Mouse (Mus musculus) frontal cortex, postnatal 10 days (tissue): ENCODE data around the gene Plin3.

Source experiments
- DNase-seq, 2 experiments: peaks; one replicate each; pipeline ENCODE4 v3.0.0; 2022; ENCODE audit warnings: low spot score in 2 of 2, mixed read lengths in 1 of 2

The Plin3 gene

DNA sequence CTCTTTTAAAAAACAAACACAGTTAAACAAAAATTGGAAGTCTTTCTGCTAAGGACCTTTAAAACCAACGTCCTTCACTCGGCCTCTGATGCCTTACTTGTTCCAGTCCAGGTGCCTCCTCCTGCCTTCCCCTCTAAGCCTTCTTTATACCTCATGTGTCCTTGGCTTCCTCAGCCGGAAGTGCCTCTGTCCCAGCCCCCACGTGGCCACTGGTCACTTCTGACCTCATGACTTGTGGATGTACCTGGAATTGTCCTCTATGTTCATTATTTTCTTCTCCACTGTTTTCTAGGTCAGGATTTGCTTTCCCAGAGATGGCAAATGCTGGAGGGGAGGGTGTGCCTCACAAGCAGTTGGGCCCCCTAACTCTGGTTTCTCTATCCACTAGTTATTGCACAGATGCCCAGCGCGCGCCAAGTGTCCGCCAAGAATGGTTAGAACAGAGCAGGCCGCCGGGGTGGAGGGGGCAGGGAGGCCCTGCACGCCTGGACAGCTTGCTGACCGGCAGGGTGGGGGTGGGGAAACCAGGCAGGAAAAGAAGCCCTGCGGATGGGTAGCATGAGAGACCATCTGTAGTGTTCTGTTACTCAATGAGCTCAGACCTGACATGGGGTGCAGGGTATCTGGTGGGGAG, 9.8 kb upstream of the Plin3 start:
- DNase-seq: no peak

DNA sequence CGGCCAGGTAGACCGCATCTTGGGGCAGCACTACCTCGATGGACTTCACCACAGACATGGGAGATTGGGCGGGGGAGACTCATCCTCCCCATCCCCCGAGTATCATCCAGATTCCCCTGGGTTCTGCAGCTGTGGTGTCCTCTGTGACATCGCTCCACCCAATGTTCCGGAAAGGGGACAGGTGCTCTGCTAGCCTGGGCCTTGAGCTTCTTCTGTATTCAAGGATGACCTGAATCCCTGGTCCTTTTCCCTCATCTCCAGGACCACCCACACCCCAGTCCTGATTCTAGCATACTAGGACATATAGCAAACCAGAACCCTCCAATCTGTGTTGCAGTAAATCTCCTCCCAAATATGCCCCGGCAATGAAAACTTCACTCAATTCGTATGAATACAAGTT, 7.5 kb upstream of the Plin3 start, which contains the start of gene Arrdc5:
Gene Arrdc5, minus strand, starts transcription at position 101 of the 400 bp plus-strand sequence.
- DNase-seq: no peak

DNA sequence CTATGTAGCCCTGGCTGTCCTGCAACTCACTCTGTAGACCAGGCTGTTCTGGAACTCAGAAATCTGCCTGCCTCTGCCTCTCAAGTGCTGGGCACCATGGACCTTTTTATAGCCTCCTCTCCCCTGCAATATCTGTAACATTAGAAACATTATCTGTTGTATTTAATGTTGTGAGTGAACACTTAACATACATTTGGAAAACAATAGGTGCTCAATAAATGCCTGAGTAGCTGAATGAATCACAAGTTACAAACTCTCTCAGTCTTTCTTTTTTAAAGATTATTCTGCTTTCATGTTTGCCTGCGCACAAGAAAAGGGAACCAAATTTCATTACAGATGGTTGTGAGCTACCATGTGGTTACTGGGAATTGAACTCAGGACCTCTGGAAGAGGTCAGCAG, 5.6 kb upstream of the Plin3 start:
- no peak for DNase-seq

DNA sequence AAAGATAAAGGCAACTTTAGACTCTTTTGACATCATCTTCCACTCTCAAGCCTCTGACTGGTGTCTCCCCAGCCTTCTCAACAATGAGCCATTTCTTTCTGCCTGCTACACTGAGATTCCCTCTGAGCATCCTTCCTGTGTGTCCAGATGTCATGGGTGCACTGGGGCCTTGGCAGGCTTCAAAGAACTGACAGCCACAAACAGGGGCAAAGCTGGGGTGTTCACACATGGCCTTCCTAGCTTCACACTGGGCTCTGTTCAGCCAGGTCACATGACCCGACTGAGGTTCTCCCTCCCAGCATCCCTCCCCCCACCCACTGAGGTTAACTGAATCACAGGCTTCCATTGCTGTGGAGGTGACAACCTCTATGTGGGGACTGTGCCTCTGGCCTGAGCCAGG, 3.5 kb upstream of the Plin3 start:
- DNase-seq: no peak

DNA sequence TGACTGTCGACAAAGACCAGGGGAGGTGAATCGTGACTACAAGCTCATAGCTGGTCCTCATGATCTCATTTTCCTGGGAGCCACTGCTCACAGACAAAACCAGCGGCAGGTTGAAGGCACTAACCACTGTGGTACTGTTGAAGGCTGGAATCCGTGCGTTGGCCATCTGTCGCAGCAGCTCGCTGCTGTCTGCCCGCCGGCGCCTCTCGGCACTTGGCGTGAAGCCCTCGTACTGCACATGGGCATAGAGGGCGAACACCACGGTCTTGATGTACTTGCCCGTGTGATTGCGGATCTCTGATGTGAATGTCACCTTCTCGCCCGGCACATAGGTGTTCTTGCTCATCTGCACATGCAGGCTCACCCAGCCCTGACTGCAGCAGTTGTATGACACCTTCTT, 1.6 kb upstream of the Plin3 start:
- no peak for DNase-seq

DNA sequence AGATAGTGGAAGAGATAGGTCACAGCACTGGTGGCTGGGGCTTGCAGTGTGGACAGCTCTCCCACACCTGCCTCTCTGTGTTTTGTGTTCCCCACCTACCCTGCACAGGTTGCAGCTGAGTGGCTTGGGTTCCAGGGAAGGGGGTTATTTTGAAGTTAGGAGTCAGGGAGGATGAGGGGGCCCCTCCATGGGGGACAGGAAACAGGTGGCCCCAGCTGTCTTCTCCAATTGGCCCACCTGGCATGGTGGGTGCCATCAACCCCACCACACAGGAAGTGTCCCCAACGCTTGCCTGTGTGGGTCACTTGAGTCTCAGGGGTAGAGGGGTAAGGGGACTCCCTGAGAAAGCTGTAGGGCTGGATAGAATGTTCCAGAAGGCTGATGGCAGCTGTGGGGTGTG, 618 bp upstream of the Plin3 start:
- DNase-seq: no peak

DNA sequence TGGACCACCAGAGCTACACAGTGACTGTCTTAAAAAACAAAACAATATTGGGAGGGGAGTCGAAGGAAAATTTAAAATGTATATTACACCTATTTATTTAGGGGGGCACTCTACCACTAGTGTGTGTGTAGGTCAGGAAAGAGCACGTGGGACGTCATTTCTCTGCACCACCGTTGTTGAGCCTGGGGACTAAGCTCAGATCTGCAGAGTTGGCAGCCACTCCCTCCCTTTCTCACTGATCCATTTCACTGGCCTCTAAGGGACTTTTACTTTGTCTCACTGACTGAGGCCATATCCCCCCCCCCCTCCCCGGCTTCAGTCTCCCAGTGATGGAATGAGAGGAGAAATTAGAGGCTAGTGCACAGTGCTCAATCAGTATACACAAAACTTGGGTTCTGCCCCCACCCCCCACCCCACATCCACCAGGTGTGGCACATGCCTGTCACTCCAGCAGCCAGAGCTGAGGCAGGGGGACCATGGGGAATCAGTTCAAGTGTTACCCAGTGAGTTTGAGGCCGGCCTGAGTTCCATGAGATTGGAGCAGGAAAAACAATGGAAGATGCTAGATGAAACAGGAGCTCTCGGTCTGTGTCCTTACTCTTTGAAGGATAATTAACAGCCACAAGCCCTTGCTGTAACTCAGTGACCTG, 722 bp downstream of the Plin3 start:
- DNase-seq: no peak

DNA sequence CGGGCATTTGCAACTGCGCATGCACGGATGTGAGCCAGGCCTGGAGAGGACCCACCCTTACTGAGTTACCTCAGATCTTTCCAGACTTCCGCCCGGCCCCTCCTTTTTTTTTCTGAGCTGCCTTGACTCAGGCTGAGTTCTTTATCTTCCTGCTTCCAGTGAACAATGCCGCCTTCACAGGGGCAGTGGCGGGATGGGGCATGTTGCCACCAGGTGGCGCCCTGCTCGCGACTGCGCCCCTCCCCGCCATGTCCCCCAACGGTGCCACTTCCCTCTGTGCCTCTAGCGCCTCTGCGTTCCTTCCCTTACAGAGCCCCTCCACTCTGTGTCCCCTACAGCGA, 1.5 kb downstream of the Plin3 start:
- peak; percentile 71 to 79 for DNase-seq

DNA sequence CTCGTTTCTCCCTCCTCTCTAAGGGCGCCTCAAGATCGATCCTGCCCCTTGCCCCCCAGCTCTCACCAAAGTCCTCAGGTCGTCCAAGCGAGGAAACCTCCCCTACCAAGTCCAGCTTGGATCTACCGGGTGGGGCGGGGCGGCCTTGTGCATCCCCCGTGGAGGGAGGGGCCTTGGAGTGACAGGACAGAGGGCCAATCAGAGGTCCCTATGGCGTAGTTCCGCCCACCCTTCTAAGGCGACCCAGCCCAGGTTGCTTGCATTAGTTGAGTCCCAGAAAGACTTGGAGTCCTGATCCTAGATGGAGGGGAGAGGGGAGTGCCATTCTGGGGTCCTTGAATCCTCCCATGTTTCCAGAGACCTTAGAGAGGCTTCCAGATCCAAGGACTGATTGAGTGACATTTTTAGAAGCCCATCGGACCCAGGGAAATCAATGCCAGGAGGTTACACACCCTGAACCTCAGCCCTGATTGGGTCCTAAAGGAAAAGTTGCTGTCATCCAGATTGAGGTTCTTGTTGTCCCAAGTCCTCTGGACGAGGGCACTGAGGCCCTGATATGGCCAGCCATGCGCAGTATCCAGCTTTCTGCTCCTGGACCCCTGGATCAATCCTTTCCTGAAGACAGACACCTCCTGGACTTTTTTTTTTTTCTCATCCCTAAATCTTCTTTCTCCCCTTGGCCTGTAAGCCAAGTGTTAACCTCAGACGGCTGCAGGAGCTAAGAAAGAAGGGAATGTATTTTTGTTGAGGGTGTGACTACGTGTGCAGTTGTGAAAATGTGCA, 2.1 kb downstream of the Plin3 start:
- DNase-seq: peak in 1 of 2 experiments; percentile 74

DNA sequence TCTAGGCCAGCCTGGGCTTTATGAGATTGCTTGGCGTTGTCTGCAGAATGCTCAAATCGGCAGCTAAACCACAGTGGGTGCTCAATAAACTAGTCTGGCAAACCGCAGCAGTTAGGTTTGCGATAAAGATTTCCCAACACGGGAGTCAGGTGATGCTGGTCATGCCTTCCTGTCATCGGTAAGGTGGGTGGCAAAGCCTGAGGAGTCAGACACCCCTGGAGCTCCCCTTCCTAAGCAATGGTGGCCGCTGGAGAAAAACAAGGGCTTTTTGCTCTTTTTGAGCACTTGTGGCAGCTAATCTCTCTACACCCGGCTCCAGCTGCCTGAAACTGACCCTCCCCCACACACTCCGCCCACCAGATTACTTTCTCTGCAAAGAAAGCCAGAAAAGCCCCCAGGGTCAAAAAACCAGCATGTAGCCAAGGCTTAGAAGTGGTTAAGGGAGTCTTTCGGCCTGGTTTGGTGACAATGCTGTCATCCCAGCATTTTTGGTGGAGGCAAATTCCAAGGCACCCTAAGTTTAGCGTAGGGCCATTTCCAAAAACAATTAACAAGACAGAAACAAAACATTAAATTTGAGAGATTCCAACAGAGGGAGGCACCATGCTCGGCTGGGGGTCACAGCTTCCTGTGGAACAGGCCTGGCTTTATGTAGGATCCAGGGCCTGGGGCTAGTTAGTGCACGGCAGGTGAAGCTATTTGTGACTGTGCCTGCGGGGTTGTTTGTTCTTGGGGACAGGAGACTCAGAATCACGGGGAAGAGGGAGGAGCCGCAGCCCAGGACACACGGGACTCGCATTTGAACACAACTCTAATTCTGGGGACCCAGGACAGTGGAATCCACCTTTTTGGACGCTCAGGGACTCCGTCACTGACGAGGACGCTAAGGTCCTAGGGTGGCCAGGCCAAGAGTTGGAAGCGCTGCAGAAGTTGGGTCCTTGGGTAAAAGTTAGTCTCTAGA, 3.0 kb downstream of the Plin3 start:
- DNase-seq: no peak

DNA sequence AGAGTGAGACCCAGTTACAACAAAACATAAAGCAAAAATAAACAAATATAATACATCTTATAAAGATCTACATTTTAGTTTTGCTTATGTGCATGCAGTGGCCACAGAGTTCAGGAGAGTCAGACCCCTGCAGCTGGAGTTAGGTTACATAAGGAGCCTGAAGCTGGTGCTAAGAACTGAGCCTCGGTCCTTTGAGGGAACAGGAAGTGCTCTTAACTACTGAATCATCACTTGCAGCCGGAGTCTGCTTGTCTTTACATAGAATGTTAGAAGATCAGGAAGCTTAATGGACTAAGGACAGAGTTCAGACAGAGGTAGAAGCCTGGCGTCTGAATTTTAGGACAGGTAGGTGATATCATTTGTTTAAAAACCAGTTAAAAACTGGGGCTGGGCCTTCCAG, 3.8 kb downstream of the Plin3 start:
- no peak for DNase-seq

DNA sequence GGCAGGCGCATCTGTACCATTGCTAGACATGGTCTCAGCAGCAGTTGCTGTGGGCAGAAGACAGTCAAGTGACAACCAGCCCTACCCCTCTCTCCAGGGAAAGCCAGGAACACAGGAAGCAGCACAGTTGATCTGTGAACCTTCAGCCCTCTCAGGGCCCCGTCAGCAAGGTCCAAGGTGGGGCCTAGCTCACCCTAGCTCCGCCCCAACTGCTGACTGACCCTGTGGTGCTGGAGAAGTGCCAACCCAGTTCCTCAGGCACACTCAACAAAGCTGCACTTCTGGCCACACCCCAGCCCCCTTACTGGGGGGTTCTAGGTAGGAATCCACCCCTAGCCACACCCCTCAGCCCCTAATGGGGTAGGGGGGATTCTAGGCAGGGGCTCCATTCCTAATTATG, 4.8 kb downstream of the Plin3 start:
- no peak for DNase-seq

DNA sequence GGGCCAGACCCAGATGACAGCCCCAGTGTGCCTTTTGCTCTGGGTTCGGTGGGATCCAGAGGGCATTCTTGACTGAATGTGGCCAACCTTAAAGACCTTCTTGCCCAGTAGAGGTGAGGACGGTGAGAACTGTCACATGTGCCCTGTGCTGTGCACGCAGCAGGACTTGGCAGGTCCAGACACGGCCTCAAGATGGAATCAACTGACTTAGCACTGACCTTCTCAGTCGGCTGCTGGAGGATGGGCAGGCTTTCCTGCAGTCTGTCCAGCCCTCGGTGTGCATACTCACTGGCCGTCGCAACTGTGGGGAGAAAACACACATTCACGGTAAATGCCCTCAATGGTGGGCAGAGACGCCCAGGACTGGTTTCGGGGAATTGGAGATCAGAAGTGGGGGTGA, 6.7 kb downstream of the Plin3 start:
- DNase-seq: no peak

DNA sequence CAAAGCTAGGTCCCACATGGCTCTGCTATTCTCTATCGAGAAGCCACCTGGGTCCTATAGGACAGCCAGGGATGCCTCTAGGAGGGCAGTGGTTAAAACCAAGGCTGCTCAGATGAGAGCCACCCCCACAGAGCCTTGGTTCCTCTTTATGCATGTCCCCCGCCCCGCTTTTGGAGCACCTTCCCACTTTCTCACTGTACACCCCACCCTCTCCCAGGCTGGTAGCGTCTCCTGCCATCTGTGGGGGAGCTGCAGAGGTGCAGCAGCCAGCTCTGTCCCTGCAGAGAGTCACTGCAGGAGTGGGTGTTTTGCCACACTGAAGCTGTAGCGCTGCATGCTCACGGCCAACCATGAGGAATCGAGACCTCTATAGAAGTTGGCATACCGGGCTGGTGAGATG, 9.4 kb downstream of the Plin3 start:
- DNase-seq: no peak

DNA sequence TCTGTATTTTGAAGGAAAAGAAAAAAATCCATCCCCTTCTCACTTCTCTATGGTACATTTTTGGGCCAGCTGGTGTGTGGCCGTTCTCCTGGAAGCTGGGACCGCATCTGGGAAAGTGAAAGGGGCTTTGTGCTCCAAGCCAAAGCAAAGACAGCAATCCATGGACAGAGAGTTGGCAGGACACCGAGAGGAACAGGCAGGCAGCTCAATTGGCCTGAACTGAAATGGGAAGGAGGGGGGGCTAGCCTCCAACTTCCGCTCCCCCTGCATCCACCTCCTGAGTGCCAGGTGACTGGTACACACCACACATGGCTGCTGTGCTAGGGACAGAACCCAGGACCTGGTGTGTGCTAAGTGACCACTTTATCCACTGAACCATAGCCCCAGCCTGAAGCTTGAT, 9.9 kb downstream of the Plin3 start:
- no peak for DNase-seq

DNA sequence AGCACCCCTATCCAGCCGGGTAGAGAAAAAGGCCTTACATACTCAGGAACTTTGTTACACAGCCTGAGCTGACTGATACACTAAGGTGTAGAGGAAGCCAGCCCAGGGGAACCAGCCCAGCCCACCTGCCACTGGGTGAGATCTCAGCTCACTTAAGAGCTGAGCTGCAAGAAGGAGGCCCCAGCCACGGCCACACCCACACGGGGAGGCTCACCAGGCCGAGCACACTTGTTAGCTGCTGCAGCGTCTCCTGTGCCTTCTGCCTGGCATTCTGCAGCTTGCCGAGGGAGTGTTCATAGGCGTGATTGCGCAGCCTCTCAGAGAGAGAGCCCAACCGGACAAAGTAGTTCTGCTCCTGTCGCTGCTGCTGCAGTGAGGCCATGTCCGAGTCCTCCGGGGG, 11.5 kb downstream of the Plin3 start:
- DNase-seq: no peak

DNA sequence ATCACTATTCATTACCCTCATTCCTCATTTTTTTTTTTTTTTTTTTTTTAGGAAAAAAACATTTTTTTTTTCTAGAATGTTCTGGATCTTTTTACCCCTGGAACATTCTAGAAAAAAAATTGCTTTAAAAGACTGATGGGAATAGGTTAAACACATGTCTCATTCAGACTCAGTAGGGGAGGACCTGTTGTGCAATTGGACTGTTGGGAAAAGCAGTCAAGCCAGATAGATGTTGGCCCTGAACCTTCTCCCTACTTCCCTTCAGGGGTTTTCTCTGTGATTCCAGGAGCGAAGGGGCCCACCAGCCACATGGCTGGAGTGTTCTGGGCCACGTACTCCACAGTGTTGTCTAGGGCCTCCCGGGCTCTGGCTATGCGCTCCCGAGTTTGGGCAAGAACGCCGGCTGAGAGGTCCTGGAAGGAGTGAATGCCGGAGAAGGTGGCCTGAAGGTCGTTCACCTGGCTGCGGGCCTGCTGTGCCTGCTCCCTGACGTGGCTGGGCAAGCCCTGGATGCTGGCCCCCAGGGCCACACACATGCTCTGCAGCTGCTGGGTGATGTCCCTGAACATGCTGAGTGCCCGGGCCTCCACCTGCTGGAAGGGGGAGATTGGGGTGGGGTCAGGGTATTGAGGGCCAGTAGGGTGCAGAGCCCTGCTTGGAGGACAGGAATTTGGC, 13.1 kb downstream of the Plin3 start:
- no peak for DNase-seq

DNA sequence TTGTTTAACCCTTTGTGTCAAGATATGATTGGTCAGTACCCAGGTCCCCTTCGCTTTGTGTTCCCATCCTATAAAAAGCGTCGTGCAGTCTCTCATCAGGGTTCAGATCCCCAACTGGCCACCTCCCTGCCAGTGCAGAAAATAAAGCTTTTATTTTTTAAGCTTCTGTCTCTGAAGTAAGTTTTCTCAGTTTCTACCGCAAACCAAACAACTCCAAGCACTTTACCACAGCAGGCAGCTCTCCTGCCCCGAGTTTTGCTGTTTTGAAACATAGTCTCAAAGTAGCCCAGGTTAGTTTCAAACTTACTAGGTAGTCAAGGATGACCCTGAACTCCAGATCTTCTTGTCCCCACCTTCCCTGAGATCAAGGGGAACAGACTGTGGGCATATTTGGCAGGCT, 14.3 kb downstream of the Plin3 start:
- DNase-seq: no peak

DNA sequence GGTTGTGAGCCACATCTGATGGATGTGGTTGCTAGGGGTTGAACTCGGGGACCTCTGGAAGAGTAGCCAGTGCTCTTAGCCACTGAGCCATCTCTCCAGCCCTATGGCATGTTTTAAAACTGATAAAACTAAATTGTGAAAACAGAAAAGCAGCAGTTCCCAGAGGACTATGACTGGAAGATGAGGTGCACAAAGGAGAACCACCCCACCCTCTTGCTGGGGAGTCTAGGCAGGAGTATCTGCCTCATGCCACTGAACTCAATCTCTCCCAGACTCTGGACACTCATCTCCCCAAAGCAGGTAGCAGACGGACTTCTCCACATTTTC, 15.1 kb downstream of the Plin3 start:
- DNase-seq: no peak

DNA sequence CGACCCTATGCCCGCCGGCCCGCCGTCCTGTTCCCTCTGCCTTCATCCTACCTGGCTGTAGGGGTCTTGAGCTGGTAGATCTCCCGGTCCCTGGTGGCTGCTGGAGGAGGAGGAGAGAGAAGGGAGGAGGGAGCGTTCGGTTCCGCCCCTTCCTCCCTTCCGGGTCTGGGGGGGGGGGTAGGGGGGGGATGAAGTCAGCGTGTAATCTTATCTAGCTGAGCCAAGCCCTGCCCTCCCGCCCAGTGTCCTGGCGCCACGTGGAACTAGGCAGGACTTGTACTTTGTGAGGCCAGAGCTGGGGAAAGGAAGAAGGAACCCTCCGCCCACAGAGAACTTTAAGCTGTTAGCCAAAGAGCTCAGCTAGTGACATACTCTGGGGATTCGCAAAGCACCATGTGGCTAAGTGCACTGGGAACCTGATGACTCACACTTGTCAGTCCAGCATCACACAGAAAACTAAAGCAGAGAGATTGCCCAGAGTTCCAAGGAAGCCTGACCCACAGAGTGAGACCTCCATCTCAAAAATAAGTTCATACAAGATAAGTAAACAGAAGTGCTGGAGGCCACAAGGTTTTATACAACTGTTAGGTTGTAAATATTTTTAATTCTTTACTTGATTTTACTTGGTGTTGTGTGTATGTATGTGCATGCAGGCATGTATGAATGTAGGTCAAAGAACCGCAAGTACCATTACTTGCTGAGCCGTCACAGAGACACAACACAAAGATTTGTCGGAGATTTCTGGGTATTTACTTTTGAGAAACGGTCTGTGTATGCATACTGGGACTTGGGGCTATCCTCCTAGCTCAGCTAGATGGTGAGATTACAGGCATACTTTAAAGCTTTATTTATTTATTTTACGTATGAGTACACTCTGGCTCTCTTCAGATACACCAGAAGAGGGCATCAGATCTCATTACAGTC, 15.8 kb downstream of the Plin3 start, which contains the start of gene Ticam1:
Gene Ticam1, minus strand, starts transcription at position 144 of the 924 bp plus-strand sequence.
- DNase-seq: peak; percentile 72 to 77
